Mouse (Mus musculus): ENCODE results near the gene Iah1. TPM values are rescaled to one million over a fixed set of nuclear protein-coding genes. Genes with fewer than 3 reads are reported as not detected.

The Iah1 gene
- polyA plus RNA-seq, 1 experiment from 2014 or later: 44.5 TPM

DNA sequence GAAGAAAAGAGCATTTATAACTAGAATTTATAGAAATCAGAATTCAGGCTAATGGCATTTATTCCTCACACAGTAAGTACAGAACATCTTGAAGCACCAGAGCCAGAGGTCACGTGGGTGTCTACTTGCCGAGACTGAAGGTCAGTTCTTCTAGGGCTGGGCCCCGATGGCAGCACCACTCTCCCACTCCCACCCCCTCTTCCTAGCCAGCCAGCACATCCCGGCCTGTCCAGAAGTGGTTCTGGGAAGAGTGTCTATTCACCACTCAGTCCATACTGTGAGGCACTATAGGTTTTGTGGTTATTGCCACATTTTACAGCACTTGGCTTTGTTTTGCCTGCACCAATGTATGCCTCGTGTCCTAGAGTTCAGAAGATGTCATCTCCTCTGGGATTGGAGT lies 7.9 kb downstream of the Iah1 start:
- no peak overlapping the region for H3K4me3 ChIP-seq
- no peak overlapping the region for H3K27ac ChIP-seq
- no peaks in the 10 kb centered on the region for H3K4me1 ChIP-seq
- no peaks in the 10 kb centered on the region for H3K9me3 ChIP-seq
- no peaks in the 10 kb centered on the region for H3K27me3 ChIP-seq (ENCODE audit: poor library complexity, severe bottlenecking)
- DNase-seq (ENCODE audit: extremely low spot score, low spot score): no peak
- peaks cover 99% of the 10 kb centered on the region for H3K36me3 ChIP-seq (replicated peaks)
- 89% methylated on average over 5 of the region's 5 CpGs for WGBS

DNA sequence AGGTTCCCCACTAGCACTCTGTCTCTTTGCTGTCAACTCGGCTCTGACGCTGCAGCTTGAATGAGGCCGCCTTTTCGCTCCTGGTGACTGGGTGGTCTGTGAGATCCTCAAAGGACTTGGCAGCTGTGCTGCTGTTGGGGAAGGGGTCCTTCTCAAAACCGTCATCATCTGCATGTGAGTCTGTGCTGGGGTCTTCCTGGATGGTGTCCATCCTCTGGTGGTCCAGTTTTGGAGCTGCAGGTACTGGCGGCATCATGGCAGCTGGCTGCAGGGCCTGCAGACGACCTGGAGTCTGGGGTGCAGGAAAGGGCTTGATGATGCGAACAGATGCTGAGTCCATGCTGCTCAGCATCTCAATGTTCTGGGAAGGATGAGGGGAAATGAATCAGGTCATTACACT lies 9.1 kb downstream of the Iah1 start:
- no peak for DNase-seq (ENCODE audit: extremely low spot score, low spot score)
- no peak overlapping the region for H3K4me3 ChIP-seq
- no peaks in the 10 kb centered on the region for H3K27me3 ChIP-seq (ENCODE audit: poor library complexity, severe bottlenecking)
- H3K36me3 ChIP-seq (replicated peaks): peaks cover 100% of the 10 kb centered on the region
- no peaks in the 10 kb centered on the region for H3K9me3 ChIP-seq
- H3K4me1 ChIP-seq: no peaks in the 10 kb centered on the region
- 92% methylated on average over 8 of the region's 8 CpGs for WGBS
- no peak overlapping the region for H3K27ac ChIP-seq

DNA sequence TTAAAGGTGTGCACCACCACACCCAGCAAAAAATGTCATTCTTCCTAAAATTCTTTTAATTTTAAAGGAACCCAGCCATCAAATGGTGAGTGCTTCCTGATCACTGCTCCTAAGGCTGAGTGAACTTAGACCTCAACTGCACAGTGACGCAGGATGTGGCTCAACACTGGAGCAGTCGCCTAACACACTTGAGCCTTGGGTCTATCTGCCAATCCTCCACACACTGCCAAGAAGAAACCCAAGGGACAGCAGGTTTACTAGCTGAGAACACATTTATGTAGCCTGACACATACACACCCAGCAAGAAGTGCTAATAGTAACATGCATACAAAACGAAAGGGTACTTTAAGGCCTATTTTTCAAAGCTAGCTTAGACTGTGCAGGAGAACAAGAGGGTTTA lies 10.1 kb downstream of the Iah1 start:
- H3K9me3 ChIP-seq: no peaks in the 10 kb centered on the region
- H3K27me3 ChIP-seq (ENCODE audit: poor library complexity, severe bottlenecking): no peaks in the 10 kb centered on the region
- WGBS: 96% methylated on average over 3 of the region's 3 CpGs
- H3K27ac ChIP-seq: no peak overlapping the region
- peaks cover 100% of the 10 kb centered on the region for H3K36me3 ChIP-seq (replicated peaks)
- DNase-seq (ENCODE audit: extremely low spot score, low spot score): no peak
- no peak overlapping the region for H3K4me3 ChIP-seq
- no peaks in the 10 kb centered on the region for H3K4me1 ChIP-seq

DNA sequence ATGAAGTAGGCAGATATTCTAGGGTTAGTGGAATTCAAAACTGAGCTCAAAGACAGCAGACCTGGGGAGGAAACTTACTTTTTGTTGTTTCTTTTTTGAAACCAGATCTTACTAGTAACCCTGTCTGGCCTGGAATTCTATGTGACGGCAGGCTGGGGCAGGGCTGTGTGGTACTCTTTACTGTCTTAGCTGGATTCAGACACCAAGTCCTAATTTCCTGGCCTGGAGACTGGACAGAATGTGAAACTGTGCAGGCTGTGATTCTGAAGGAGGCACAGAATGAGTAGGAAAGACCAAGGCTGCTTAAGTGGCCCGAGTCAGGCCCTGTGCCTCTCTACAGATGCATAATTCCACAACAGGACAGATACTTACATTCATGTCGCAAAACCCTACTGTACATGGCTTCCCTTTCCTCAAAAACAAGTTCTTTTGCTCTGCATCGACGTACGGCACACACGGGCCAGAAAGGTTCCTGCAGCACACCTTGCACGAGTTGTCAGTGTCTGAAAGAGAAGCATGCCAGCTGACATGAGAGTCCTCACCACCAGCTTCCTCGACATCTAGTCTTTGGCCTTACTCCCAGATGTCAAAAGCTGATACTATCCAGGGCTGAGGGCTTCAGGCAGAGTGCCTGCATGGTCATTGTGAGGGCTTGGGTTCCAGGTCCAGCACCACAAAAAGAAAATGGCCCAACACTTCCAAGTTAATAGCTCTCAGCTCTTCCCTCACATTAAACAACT lies 13.6 kb downstream of the Iah1 start:
- DNase-seq (ENCODE audit: extremely low spot score, low spot score): no peak
- peaks cover 97% of the 10 kb centered on the region for H3K36me3 ChIP-seq (replicated peaks)
- 92% methylated on average over 9 of the region's 9 CpGs for whole genome bisulfite sequencing

DNA sequence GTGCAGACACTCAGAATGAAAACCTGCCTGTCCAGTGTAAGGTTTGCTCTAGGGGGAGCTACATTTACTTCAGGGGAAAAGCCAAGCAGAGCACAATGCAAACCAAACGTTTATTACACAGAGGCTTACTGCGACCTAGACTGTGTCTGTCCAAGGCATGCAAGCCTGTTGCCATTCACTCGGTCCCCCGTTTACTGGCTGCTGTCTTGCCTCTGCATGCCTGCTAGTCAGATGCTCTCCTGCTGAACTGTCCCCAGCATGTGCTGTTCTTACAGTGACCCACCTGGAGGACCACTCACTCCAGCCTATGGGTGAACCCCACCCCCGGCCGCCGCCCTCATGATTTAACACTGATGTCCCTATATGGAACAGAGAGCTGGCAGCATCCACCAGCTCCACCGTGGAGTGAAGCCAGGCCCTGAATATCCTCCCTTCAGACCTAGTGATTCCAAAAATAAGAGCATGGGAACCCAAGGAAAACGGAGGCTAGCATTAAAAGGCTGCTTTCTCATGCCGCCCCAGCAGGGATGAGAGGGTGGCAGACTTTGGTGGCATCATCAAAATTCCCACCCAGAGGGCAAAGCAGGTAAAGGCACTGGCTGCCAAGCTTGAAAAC lies 14.9 kb downstream of the Iah1 start:
- H3K9me3 ChIP-seq: no peaks in the 10 kb centered on the region
- no peaks in the 10 kb centered on the region for H3K27me3 ChIP-seq (ENCODE audit: poor library complexity, severe bottlenecking)
- H3K4me1 ChIP-seq: no peaks in the 10 kb centered on the region
- no peak for DNase-seq (ENCODE audit: extremely low spot score, low spot score)
- peaks cover 97% of the 10 kb centered on the region for H3K36me3 ChIP-seq (replicated peaks)
- no peak overlapping the region for H3K4me3 ChIP-seq
- 89% methylated on average over 10 of the region's 10 CpGs for WGBS
- H3K27ac ChIP-seq: no peak overlapping the region

More for the DNA sequence above, 13.6 kb downstream of the Iah1 start:
- no peaks in the 10 kb centered on the region for H3K9me3 ChIP-seq
- no peaks in the 10 kb centered on the region for H3K4me1 ChIP-seq
- no peak overlapping the region for H3K27ac ChIP-seq
- no peak overlapping the region for H3K4me3 ChIP-seq
- no peaks in the 10 kb centered on the region for H3K27me3 ChIP-seq (ENCODE audit: poor library complexity, severe bottlenecking)

DNA sequence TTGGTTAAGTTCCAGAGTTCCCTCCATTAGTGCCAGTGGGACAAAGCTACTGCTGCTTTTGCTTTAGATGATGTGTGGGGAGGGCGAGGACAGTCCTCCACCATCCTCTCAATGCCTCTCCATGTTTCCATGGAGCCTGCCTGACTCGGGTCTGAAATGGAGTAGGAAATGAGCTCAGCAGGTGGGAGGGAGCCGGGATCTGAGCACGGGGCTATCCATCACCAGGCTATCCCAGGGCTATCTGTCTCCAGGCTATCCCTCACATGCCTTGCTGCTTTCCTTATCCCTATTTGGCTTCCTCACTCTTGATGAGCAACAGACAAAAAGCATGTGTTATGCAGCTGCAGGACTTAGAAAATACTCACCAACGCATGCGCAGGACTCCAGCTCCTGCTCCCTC lies 15.5 kb downstream of the Iah1 start:
- no peak overlapping the region for H3K27ac ChIP-seq
- peaks cover 97% of the 10 kb centered on the region for H3K36me3 ChIP-seq (replicated peaks)
- 83% methylated on average over 6 of the region's 6 CpGs for WGBS
- H3K9me3 ChIP-seq: no peaks in the 10 kb centered on the region
- H3K27me3 ChIP-seq (ENCODE audit: poor library complexity, severe bottlenecking): no peaks in the 10 kb centered on the region
- DNase-seq (ENCODE audit: extremely low spot score, low spot score): no peak
- no peaks in the 10 kb centered on the region for H3K4me1 ChIP-seq
- H3K4me3 ChIP-seq: no peak overlapping the region

DNA sequence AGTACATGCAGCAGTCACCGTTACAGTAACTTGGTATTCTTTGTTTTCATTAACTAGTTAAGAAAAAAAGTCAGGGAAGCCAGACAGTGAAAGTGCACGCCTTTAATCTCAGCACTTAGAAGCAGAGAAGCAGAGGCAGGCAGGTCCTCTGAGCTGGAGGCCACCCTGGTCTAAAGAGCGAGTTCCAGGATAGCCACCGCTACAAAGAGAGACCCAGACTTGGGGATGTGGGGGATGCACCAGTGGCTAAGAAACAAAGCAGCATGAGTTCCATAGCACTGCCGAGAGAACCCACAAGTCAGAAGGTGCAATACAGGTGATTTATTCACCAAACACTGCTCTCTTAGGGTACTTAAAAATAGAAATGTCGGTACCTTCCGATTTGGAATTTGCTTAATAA lies 16.8 kb downstream of the Iah1 start:
- H3K4me1 ChIP-seq: no peaks in the 10 kb centered on the region
- no peak for DNase-seq (ENCODE audit: extremely low spot score, low spot score)
- peaks cover 93% of the 10 kb centered on the region for H3K36me3 ChIP-seq (replicated peaks)
- no peak overlapping the region for H3K27ac ChIP-seq
- H3K4me3 ChIP-seq: no peak overlapping the region
- no peaks in the 10 kb centered on the region for H3K9me3 ChIP-seq
- WGBS: 98% methylated on average over 7 of the region's 7 CpGs
- no peaks in the 10 kb centered on the region for H3K27me3 ChIP-seq (ENCODE audit: poor library complexity, severe bottlenecking)

DNA sequence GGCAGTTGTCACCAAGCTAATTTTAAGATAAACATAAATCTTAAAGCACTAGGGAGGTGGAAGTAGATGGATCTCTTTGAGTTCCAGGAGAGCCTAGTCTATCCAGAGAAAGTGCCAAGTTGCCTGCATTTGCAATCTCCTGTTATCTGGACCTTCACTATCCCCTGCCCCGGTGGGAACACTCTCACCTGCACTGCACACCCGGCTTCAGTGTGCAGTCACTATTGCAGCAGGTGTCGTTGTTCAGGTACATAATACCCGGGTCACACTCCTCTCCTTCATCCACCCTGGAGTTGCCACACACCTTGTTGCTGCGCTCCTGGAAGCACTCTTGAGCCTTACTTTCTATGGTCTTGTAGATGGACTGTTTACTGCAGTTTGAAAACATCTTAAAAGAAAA lies 17.6 kb downstream of the Iah1 start:
- H3K4me3 ChIP-seq: no peak overlapping the region
- peaks cover 91% of the 10 kb centered on the region for H3K36me3 ChIP-seq (replicated peaks)
- H3K4me1 ChIP-seq: no peaks in the 10 kb centered on the region
- WGBS: 91% methylated on average over 5 of the region's 5 CpGs
- no peaks in the 10 kb centered on the region for H3K9me3 ChIP-seq
- no peak for DNase-seq (ENCODE audit: extremely low spot score, low spot score)
- H3K27me3 ChIP-seq (ENCODE audit: poor library complexity, severe bottlenecking): no peaks in the 10 kb centered on the region
- H3K27ac ChIP-seq: no peak overlapping the region

- Histone ChIP-seq H3K4me1 (no peaks in the 10 kb centered on the region), H3K9me3 (no peaks in the 10 kb centered on the region), H3K27me3 (ENCODE audit: poor library complexity, severe bottlenecking) (no peaks in the 10 kb centered on the region), H3K27ac (no peak overlapping the region), H3K36me3 (replicated peaks) (peaks cover 91% of the 10 kb centered on the region), H3K4me3 (no peak overlapping the region)
- DNase-seq (ENCODE audit: extremely low spot score, low spot score): no peak
- 94% methylated on average over 7 of the region's 7 CpGs for WGBS
Measured at GRCm38 (mm10) chr12:21335869-21336268, 19.7 kb downstream of the Iah1 start.

GRCm38 (mm10) chr12:21337171-21337570 lies 21.0 kb downstream of the Iah1 start:
- Histone ChIP-seq H3K27ac (no peak overlapping the region), H3K4me1 (no peaks in the 10 kb centered on the region), H3K27me3 (ENCODE audit: poor library complexity, severe bottlenecking) (no peaks in the 10 kb centered on the region), H3K9me3 (no peaks in the 10 kb centered on the region), H3K36me3 (replicated peaks) (peaks cover 90% of the 10 kb centered on the region), H3K4me3 (no peak overlapping the region)
- DNase-seq (ENCODE audit: extremely low spot score, low spot score): no peak
- WGBS: 93% methylated on average over 5 of the region's 5 CpGs

- H3K27me3 ChIP-seq (ENCODE audit: poor library complexity, severe bottlenecking): no peaks in the 10 kb centered on the region
- no peaks in the 10 kb centered on the region for H3K9me3 ChIP-seq
- H3K36me3 ChIP-seq (replicated peaks): peaks cover 89% of the 10 kb centered on the region
- no peak overlapping the region for H3K27ac ChIP-seq
- no peak overlapping the region for H3K4me3 ChIP-seq
- no peaks in the 10 kb centered on the region for H3K4me1 ChIP-seq
- DNase-seq (ENCODE audit: extremely low spot score, low spot score): no peak
- 91% methylated on average over 5 of the region's 5 CpGs for WGBS
Measured at GRCm38 (mm10) chr12:21340674-21341073, 24.5 kb downstream of the Iah1 start.

GRCm38 (mm10) chr12:21346972-21347371 lies 30.8 kb downstream of the Iah1 start:
- H3K27me3 ChIP-seq (ENCODE audit: poor library complexity, severe bottlenecking): no peaks in the 10 kb centered on the region
- whole genome bisulfite sequencing: 91% methylated on average over 7 of the region's 7 CpGs
- peaks cover 89% of the 10 kb centered on the region for H3K36me3 ChIP-seq (replicated peaks)
- peaks cover 11% of the 10 kb centered on the region for H3K4me1 ChIP-seq
- H3K27ac ChIP-seq: no peak overlapping the region
- DNase-seq (ENCODE audit: extremely low spot score, low spot score): no peak
- peaks cover 11% of the 10 kb centered on the region; the same call in 1 of the 2 replicates for H3K9me3 ChIP-seq
- no peak overlapping the region for H3K4me3 ChIP-seq

GRCm38 (mm10) chr12:21350113-21350876 lies 34.1 kb downstream of the Iah1 start:
- Histone ChIP-seq H3K4me1 (peaks cover 11% of the 10 kb centered on the region), H3K27ac (no peak overlapping the region), H3K9me3 (peaks cover 18% of the 10 kb centered on the region), H3K4me3 (no peak overlapping the region), H3K36me3 (replicated peaks) (peaks cover 93% of the 10 kb centered on the region), H3K27me3 (ENCODE audit: poor library complexity, severe bottlenecking) (no peaks in the 10 kb centered on the region)
- no peak for DNase-seq (ENCODE audit: extremely low spot score, low spot score)
- 19% methylated on average over 7 of the region's 7 CpGs for WGBS

All from forebrain, embryonic 10.5 days (tissue).